Mouse (Mus musculus): Measurements from ENCODE around the gene Acoxl. TPM values are rescaled to one million over a fixed set of nuclear protein-coding genes. Genes with fewer than 3 reads are reported as not detected.
A peak's percentile ranks its signal among the peaks of the same experiment; 100 is the strongest.

Gene Acoxl
- polyA plus RNA-seq, 1 experiment, result not detected

- TF ChIP-seq CTCF (IDR thresholded peaks at IDR 0.05; ENCODE audit: insufficient read depth, low read depth, low read length) (peak; percentile 50; the same call in 1 of the 2 replicates), POLR2A (IDR thresholded peaks at IDR 0.05; ENCODE audit: insufficient read depth, low read depth, low read length) (no peak)
- WGBS, result 3% methylated on average over 6 of the region's 6 CpGs
- H3K4me1 ChIP-seq (ENCODE audit: control insufficient read depth, insufficient read depth, low read length), result peaks cover 3% of the 10 kb centered on the region; the same call in 1 of the 2 replicates
Measured at GRCm38 (mm10) chr2:127889432-127889831, 50.8 kb downstream of the Acoxl start.

GRCm38 (mm10) chr2:127889979-127890378, 51.3 kb downstream of the Acoxl start:
- Histone ChIP-seq H3K4me3 (ENCODE audit: insufficient read depth, low read depth, low read length) (no peak overlapping the region), H3K27ac (ENCODE audit: insufficient read depth, low read depth, low read length) (no peak overlapping the region), H3K4me1 (ENCODE audit: control insufficient read depth, insufficient read depth, low read length) (peaks cover 3% of the 10 kb centered on the region; the same call in 1 of the 2 replicates)
- TF ChIP-seq POLR2A (IDR thresholded peaks at IDR 0.05; ENCODE audit: insufficient read depth, low read depth, low read length) (no peak), CTCF (IDR thresholded peaks at IDR 0.05; ENCODE audit: insufficient read depth, low read depth, low read length) (no peak)
- 90% methylated on average over 5 of the region's 5 CpGs for WGBS

More at GRCm38 (mm10) chr2:127889432-127889831, 50.8 kb downstream of the Acoxl start:
- no peak overlapping the region for H3K4me3 ChIP-seq (ENCODE audit: insufficient read depth, low read depth, low read length)
- no peak overlapping the region for H3K27ac ChIP-seq (ENCODE audit: insufficient read depth, low read depth, low read length)

- no peak overlapping the region for H3K27ac ChIP-seq (ENCODE audit: insufficient read depth, low read depth, low read length)
- H3K4me3 ChIP-seq (ENCODE audit: insufficient read depth, low read depth, low read length), result no peak overlapping the region
- 76% methylated on average over 8 of the region's 8 CpGs for WGBS
- no peak for TF ChIP-seq CTCF (IDR thresholded peaks at IDR 0.05; ENCODE audit: insufficient read depth, low read depth, low read length)
- TF ChIP-seq POLR2A (IDR thresholded peaks at IDR 0.05; ENCODE audit: insufficient read depth, low read depth, low read length), result no peak
- H3K4me1 ChIP-seq (ENCODE audit: control insufficient read depth, insufficient read depth, low read length), result peaks cover 3% of the 10 kb centered on the region; the same call in 1 of the 2 replicates
Measured at GRCm38 (mm10) chr2:127890526-127890925, 51.9 kb downstream of the Acoxl start.

- Histone ChIP-seq H3K4me3 (ENCODE audit: insufficient read depth, low read depth, low read length) (no peak overlapping the region), H3K4me1 (ENCODE audit: control insufficient read depth, insufficient read depth, low read length) (peaks cover 3% of the 10 kb centered on the region; the same call in 1 of the 2 replicates), H3K27ac (ENCODE audit: insufficient read depth, low read depth, low read length) (no peak overlapping the region)
- WGBS, result 95% methylated on average over 3 of the region's 3 CpGs
- TF ChIP-seq CTCF (IDR thresholded peaks at IDR 0.05; ENCODE audit: insufficient read depth, low read depth, low read length) (no peak), POLR2A (IDR thresholded peaks at IDR 0.05; ENCODE audit: insufficient read depth, low read depth, low read length) (no peak)
Measured at GRCm38 (mm10) chr2:127891056-127891455, 52.4 kb downstream of the Acoxl start.

- Histone ChIP-seq H3K4me1 (ENCODE audit: control insufficient read depth, insufficient read depth, low read length) (peaks cover 3% of the 10 kb centered on the region; the same call in 1 of the 2 replicates), H3K27ac (ENCODE audit: insufficient read depth, low read depth, low read length) (no peak overlapping the region), H3K4me3 (ENCODE audit: insufficient read depth, low read depth, low read length) (no peak overlapping the region)
- TF ChIP-seq CTCF (IDR thresholded peaks at IDR 0.05; ENCODE audit: insufficient read depth, low read depth, low read length) (no peak), POLR2A (IDR thresholded peaks at IDR 0.05; ENCODE audit: insufficient read depth, low read depth, low read length) (no peak)
- WGBS, result 42% methylated on average over 6 of the region's 6 CpGs
Measured at GRCm38 (mm10) chr2:127894890-127895289, 56.2 kb downstream of the Acoxl start.

GRCm38 (mm10) chr2:127897718-127898117, 59.0 kb downstream of the Acoxl start:
- no peaks in the 10 kb centered on the region for H3K4me1 ChIP-seq (ENCODE audit: control insufficient read depth, insufficient read depth, low read length)
- WGBS, result 67% methylated on average over 5 of the region's 5 CpGs
- H3K27ac ChIP-seq (ENCODE audit: insufficient read depth, low read depth, low read length), result no peak overlapping the region
- TF ChIP-seq POLR2A (IDR thresholded peaks at IDR 0.05; ENCODE audit: insufficient read depth, low read depth, low read length) (no peak), CTCF (IDR thresholded peaks at IDR 0.05; ENCODE audit: insufficient read depth, low read depth, low read length) (no peak)
- H3K4me3 ChIP-seq (ENCODE audit: insufficient read depth, low read depth, low read length), result no peak overlapping the region

- no peak overlapping the region for H3K4me3 ChIP-seq (ENCODE audit: insufficient read depth, low read depth, low read length)
- H3K27ac ChIP-seq (ENCODE audit: insufficient read depth, low read depth, low read length), result no peak overlapping the region
- TF ChIP-seq CTCF (IDR thresholded peaks at IDR 0.05; ENCODE audit: insufficient read depth, low read depth, low read length), result no peak
- H3K4me1 ChIP-seq (ENCODE audit: control insufficient read depth, insufficient read depth, low read length), result no peaks in the 10 kb centered on the region
- WGBS, result 86% methylated on average over 10 of the region's 10 CpGs
Measured at GRCm38 (mm10) chr2:127904918-127905317, 66.2 kb downstream of the Acoxl start.

GRCm38 (mm10) chr2:127906973-127907678, 68.5 kb downstream of the Acoxl start:
- WGBS, result 76% methylated on average over 6 of the region's 6 CpGs
- H3K4me3 ChIP-seq (ENCODE audit: insufficient read depth, low read depth, low read length), result no peak overlapping the region
- no peak overlapping the region for H3K27ac ChIP-seq (ENCODE audit: insufficient read depth, low read depth, low read length)
- TF ChIP-seq POLR2A (IDR thresholded peaks at IDR 0.05; ENCODE audit: insufficient read depth, low read depth, low read length) (no peak), CTCF (IDR thresholded peaks at IDR 0.05; ENCODE audit: insufficient read depth, low read depth, low read length) (no peak)
- no peaks in the 10 kb centered on the region for H3K4me1 ChIP-seq (ENCODE audit: control insufficient read depth, insufficient read depth, low read length)

GRCm38 (mm10) chr2:127907679-127908042, 69.0 kb downstream of the Acoxl start:
- Histone ChIP-seq H3K4me1 (ENCODE audit: control insufficient read depth, insufficient read depth, low read length) (no peaks in the 10 kb centered on the region), H3K4me3 (ENCODE audit: insufficient read depth, low read depth, low read length) (no peak overlapping the region), H3K27ac (ENCODE audit: insufficient read depth, low read depth, low read length) (no peak overlapping the region)
- 81% methylated on average over 1 of the region's 1 CpGs for WGBS
- TF ChIP-seq CTCF (IDR thresholded peaks at IDR 0.05; ENCODE audit: insufficient read depth, low read depth, low read length) (no peak), POLR2A (IDR thresholded peaks at IDR 0.05; ENCODE audit: insufficient read depth, low read depth, low read length) (no peak)

Measured in olfactory bulb, adult 2 months (tissue).